Mouse (Mus musculus): ENCODE results near the gene Ywhah.

The Ywhah gene

GRCm38 (mm10) chr5:33018561-33019425, at the start of gene Ywhah:
Ywhah (plus strand) TSS chr5:33018816.
- DNase-seq (ENCODE audit: low spot score): peak; percentile 89

- no peak for DNase-seq (ENCODE audit: low spot score)
Observed at GRCm38 (mm10) chr5:32976541-32976940, 42.1 kb upstream of the Ywhah start.

GRCm38 (mm10) chr5:32977179-32977578, 41.4 kb upstream of the Ywhah start:
- no peak for DNase-seq (ENCODE audit: low spot score)

- DNase-seq (ENCODE audit: low spot score): no peak
Observed at GRCm38 (mm10) chr5:32985379-32985778, 33.2 kb upstream of the Ywhah start.

GRCm38 (mm10) chr5:32987873-32988272, 30.7 kb upstream of the Ywhah start:
- no peak for DNase-seq (ENCODE audit: low spot score)

- DNase-seq (ENCODE audit: low spot score): no peak
Observed at GRCm38 (mm10) chr5:32989959-32990640, 28.5 kb upstream of the Ywhah start.

- no peak for DNase-seq (ENCODE audit: low spot score)
Observed at GRCm38 (mm10) chr5:32991152-32991551, 27.5 kb upstream of the Ywhah start.

- DNase-seq (ENCODE audit: low spot score): no peak
Observed at GRCm38 (mm10) chr5:32994471-32994870, 24.1 kb upstream of the Ywhah start.

- DNase-seq (ENCODE audit: low spot score): no peak
Observed at GRCm38 (mm10) chr5:32995756-32996155, 22.9 kb upstream of the Ywhah start.

GRCm38 (mm10) chr5:32996560-32996959, 22.1 kb upstream of the Ywhah start:
- DNase-seq (ENCODE audit: low spot score): no peak

GRCm38 (mm10) chr5:32997686-32998085, 20.9 kb upstream of the Ywhah start:
- no peak for DNase-seq (ENCODE audit: low spot score)

- no peak for DNase-seq (ENCODE audit: low spot score)
Observed at GRCm38 (mm10) chr5:32998783-32999182, 19.8 kb upstream of the Ywhah start.

- no peak for DNase-seq (ENCODE audit: low spot score)
Observed at GRCm38 (mm10) chr5:33001111-33001510, 17.5 kb upstream of the Ywhah start.

GRCm38 (mm10) chr5:33002781-33003180, 15.8 kb upstream of the Ywhah start:
- DNase-seq (ENCODE audit: low spot score): no peak

GRCm38 (mm10) chr5:33003500-33003899, 15.1 kb upstream of the Ywhah start:
- DNase-seq (ENCODE audit: low spot score): no peak

GRCm38 (mm10) chr5:33004110-33004509, 14.5 kb upstream of the Ywhah start:
- no peak for DNase-seq (ENCODE audit: low spot score)

GRCm38 (mm10) chr5:33005442-33006145, 13.0 kb upstream of the Ywhah start:
- DNase-seq (ENCODE audit: low spot score): no peak

- no peak for DNase-seq (ENCODE audit: low spot score)
Observed at GRCm38 (mm10) chr5:33006670-33007069, 11.9 kb upstream of the Ywhah start.

- no peak for DNase-seq (ENCODE audit: low spot score)
Observed at GRCm38 (mm10) chr5:33007371-33007770, 11.2 kb upstream of the Ywhah start.

GRCm38 (mm10) chr5:33009301-33009700, 9.3 kb upstream of the Ywhah start:
- no peak for DNase-seq (ENCODE audit: low spot score)

- no peak for DNase-seq (ENCODE audit: low spot score)
Observed at GRCm38 (mm10) chr5:33009818-33010812, 8.5 kb upstream of the Ywhah start.
